Mouse (Mus musculus) lung, postnatal 14 days (tissue): ENCODE measurements around the gene Rbm14.
A peak's percentile ranks its signal among the peaks of the same experiment; 100 is the strongest.

ENCODE experiments used
- DNase-seq: peaks from one replicate; pipeline ENCODE4 v3.0.0; 2021

The Rbm14 gene

GRCm38 (mm10) chr19:4811063-4811908 lies at the start of gene Rbm14, which contains the start of gene Gm21992:
Rbm14 (minus strand) TSS chr19:4811634.
Gm21992 (minus strand) TSS chr19:4811612.
- peak; percentile 97 for DNase-seq

GRCm38 (mm10) chr19:4859081-4859480 lies 47.6 kb upstream of the Rbm14 start:
- DNase-seq: no peak

GRCm38 (mm10) chr19:4855951-4856350 lies 44.5 kb upstream of the Rbm14 start:
- DNase-seq: no peak

DNA sequence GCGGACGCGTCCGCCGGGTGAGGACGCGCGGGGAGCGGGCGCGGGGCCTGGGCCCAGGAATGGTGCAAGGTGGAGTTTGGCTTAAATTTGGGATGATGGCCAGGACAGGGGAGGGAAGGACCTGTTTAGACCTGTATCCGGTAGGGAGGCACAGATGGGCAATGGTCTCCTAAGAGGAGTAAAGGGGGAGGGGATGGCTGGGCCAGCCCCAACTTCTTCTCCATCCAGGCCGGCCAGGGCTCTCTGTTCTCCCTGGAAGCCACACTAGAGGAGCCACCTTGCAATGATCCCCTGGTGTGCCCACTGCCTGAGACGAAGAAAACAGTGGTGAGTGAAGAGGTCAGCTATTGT lies 44.0 kb upstream of the Rbm14 start:
- no peak for DNase-seq

GRCm38 (mm10) chr19:4854552-4855469 lies 43.4 kb upstream of the Rbm14 start, which contains the start of gene Ctsf:
Ctsf (plus strand) TSS chr19:4855130.
- DNase-seq: peak; percentile 85

DNA sequence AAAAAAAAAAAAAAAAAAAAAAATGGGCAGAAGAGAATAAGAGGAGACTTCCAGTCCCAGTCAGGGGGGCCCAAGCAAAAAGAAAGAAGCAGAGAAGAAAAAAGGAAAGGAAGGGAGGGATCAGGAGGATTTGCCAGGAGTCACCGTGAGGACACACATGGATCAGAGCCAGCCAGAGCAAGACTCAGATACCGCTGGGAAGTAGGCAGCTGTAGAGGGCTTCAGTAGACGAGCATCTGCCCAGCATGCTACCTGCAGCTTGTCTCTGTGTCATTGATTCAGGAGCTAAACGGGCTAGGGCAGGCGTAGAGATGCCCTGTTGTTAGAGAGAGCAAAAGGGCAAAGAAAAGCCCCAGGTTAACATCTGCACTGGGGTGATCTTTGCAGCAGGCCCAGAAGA lies 38.8 kb upstream of the Rbm14 start:
- DNase-seq: no peak

- no peak for DNase-seq
These were observed 38.4 kb upstream of the Rbm14 start for GRCm38 (mm10) chr19:4849800-4850199.

DNA sequence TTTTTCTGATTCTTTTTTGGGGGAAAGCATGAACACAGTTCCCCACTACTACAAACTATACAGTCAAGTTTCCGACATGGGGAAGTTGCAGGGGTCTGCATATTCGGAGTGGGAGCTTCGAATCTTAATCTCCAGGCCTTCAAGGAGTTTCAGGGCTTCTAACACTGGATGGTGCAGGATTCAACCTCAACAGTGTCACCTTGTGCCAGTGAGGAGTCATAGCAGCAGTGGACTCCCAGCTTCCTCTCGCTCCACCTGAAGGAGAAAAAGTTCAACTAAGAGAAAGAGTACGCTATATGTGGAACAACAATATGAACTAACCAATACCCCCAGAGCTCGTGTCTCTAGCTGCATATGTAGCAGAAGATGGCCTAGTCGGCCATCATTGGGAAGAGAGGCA lies 36.1 kb upstream of the Rbm14 start:
- peak; percentile 21 for DNase-seq

DNA sequence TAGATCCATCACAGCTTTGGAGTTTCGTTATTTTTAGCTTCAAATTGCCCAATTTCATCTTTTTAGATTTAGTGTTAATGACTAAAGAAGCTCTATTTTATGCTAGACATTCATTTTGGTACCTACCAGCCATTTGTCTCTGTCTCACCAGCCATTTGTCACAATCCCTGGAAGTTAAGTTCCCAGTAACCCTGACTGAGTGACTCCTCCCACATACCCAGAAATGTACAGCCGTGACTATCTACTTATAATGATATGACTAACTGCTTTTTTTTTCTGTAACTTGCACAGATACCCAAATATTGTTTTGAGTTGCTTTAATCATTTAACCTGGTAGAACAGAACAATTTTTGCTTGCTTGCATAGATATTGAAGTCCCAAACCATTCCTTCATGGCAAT lies 34.4 kb upstream of the Rbm14 start:
- no peak for DNase-seq

- DNase-seq: no peak
These were observed 31.2 kb upstream of the Rbm14 start for GRCm38 (mm10) chr19:4842611-4843010.

- DNase-seq: no peak
These were observed 29.4 kb upstream of the Rbm14 start for GRCm38 (mm10) chr19:4840848-4841247.

DNA sequence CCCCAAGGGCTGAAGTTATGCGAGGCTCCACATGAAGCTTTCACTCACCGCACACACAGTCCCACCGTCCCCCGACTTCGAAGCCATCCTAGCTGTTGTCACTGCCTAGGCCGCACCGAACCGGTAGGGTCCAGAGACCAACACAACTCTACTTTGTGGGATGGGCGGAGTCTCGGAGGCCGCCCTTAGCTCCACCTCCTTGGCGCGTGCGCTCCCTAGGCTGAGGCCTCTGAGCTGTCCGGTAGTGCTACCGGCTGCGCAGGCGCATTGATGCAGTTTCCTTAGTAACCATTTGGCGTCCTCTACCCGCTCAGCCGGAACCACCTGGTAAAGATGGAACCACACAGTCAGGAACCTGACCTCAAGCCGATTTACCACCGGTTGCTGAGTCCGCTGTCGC lies 27.7 kb upstream of the Rbm14 start, which contains the start of the genes Ccs and Ccdc87:
TSS of gene Ccs (minus strand) at position 184 of the 400 bp plus-strand sequence.
TSS of gene Ccdc87 (plus strand) at position 218 of the 400 bp plus-strand sequence.
- DNase-seq: peak; percentile 98

GRCm38 (mm10) chr19:4838526-4839140 lies 27.2 kb upstream of the Rbm14 start:
- DNase-seq: no peak

GRCm38 (mm10) chr19:4837049-4837448 lies 25.6 kb upstream of the Rbm14 start:
- no peak for DNase-seq

GRCm38 (mm10) chr19:4836096-4836495 lies 24.7 kb upstream of the Rbm14 start:
- DNase-seq: no peak

DNA sequence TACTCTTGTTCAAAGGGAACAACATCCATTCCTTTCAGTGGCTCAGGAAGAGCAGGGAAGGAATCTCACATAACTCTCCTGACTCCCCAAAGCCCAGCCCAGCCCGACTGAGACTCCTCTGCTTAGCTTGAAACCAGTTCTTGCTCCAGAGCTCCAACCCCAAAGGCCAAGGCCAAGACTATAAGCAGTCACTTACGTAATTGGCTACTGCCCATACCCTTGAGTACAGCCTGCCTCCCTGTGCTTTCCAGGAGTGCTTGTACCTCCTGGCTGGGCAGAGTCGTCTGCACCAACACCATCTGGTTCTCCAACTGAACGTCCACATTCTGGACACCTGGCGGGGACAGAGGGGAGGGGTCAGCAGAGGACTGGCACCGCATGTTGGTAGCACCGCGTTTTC lies 22.5 kb upstream of the Rbm14 start:
- no peak for DNase-seq

DNA sequence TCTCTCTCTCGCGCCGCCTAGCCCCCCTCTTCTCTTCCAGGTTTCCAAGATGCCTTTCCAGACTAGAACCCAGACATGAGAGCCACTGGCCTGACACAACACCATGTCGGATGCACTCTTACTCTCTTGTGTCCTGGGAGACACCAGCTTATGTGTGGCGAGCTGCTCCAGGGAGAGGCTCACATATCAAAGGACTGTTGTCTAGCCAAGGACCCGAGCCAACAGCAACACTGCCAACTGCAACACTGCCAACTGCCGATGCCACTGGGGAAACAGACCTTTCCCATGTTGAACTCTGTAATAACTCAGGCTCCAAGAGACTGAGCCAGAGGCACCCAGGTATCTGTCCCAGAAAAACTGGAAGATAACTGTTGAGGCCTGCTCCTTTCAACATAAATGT lies 17.7 kb upstream of the Rbm14 start:
- DNase-seq: no peak

- no peak for DNase-seq
These were observed 17.1 kb upstream of the Rbm14 start for GRCm38 (mm10) chr19:4828444-4829114.

DNA sequence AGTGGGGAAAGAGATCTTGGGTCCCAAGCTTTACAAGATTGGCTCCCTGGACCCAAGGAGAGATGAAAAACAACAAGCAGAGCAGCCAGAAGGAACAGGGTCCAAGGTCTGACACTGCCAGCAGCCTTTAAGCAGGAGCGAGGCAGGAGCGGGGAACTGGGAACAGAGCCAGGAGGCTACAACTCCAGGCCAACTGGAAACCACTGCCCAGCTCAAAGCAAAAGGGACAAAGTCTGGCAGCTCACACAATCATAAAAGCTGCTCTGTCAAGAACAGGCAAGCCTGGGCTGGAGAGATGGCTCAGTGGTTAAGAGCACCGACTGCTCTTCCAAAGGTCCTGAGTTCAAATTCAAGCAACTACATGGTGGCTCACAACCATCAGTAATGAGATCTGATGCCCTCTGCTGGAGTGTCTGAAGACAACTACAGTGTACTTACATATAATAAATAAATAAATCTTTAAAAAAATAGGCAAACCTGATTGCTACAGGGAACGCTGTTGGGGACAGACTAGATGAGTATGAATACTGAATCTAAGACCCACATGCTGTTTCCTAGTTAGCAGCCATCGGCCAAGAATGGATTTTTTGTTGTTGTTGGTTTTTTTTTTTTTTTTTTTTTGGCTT lies 9.4 kb upstream of the Rbm14 start:
- peak; percentile 73 for DNase-seq

GRCm38 (mm10) chr19:4817182-4817835 lies 5.9 kb upstream of the Rbm14 start:
- no peak for DNase-seq

DNA sequence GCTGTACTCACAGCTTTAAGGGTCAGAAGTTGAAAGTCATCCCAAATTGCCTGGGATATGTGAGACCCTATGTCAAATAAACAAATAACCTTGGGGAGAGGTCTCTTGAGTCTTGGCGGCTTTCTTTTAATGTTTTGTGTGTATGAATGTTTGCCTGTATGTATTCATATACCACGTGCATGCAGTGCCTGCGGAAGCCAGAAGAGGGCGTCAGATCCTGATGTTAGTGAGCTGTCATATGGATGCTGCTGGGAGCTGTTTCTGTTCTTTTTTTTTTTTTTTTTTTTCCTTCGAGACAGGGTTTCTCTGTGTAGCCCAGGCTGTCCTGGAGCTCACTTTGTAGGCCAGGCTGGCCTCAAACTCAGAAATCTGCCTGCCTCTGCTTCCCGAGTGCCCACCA lies 1.6 kb upstream of the Rbm14 start:
- no peak for DNase-seq
